Mouse (Mus musculus) ES-E14 (cell line): ENCODE data around the gene Nupr1.

ENCODE experiments used
- CHD2 ChIP-seq: IDR thresholded peaks from 2 replicates; pipeline ENCODE4 v1.6.1; 2014; ENCODE audit warnings: mild to moderate bottlenecking, low read depth, low read length, inconsistent platforms
- HCFC1 ChIP-seq: IDR thresholded peaks from 2 replicates; pipeline ENCODE4 v1.6.1; 2012; ENCODE audit warnings: low read length, inconsistent platforms, borderline replicate concordance; ENCODE audit not compliant: insufficient read depth
- MAFK ChIP-seq: IDR thresholded peaks from 2 replicates; pipeline ENCODE4 v1.6.1; 2014; ENCODE audit warnings: mild to moderate bottlenecking, low read depth, low read length, inconsistent platforms; ENCODE audit not compliant: insufficient read depth
- ZC3H11A ChIP-seq: IDR thresholded peaks from 2 replicates; pipeline ENCODE4 v1.6.1; 2012; ENCODE audit warnings: low read depth, mild to moderate bottlenecking, inconsistent platforms, low read length, borderline replicate concordance
- ZNF384 ChIP-seq: IDR thresholded peaks from 2 replicates; pipeline ENCODE4 v1.6.1; 2012; ENCODE audit warnings: low read depth, low read length, inconsistent platforms

DNA sequence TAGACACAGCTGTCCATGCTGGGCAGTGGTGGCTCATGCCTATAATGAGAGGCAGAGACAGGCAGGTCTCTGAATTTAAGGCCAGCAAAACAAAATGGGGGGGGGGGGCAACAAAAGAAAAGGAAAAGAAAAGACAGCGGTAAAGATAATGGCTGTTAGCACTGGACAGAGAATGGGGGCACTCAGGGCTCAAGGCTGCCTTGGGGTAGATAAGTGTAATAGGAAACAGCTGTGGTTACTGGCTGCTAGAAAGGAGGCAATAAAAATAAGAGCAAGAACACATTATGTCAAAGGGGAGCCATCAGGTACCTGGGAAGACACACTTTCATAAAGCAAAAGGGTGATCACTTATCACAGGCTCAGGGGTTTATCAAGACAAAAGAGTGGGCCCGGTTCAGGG is 1.8 kb upstream of the Nupr1 start:
- TF ChIP-seq HCFC1 (no peak), MAFK (no peak), CHD2 (no peak), ZC3H11A (no peak), ZNF384 (no peak)
